Mouse (Mus musculus) liver, postnatal 0 days (tissue): ENCODE data around the gene 2310033P09Rik. TPM values are rescaled to one million over a fixed set of nuclear protein-coding genes. Genes with fewer than 3 reads are reported as not detected.

Source experiments
- ATAC-seq: fragments of 200-750 bp; cut with Nextera tagmentation; 2 replicates; pipeline ENCODE4 v1.8.0; 2017; ENCODE audit warnings: mild to moderate bottlenecking, moderate library complexity
- DNase-seq: peaks from one replicate; pipeline ENCODE4 v3.0.0-alpha.2; 2016
- H3K27ac ChIP-seq: fragments of 300-500 bp; sonication (generic); 2 replicates; pipeline ENCODE4 v1.5.1; 2014; ENCODE audit warnings: antibody characterized with exemption, moderate library complexity, mild to moderate bottlenecking, low read depth
- H3K27me3 ChIP-seq: fragments of 300-500 bp; sonication (generic); 2 replicates; pipeline ENCODE4 v1.6.1; 2014; ENCODE audit warnings: low read length, control low read depth, mixed read lengths; ENCODE audit not compliant: insufficient read depth
- H3K36me3 ChIP-seq: fragments of 300-500 bp; sonication (generic); replicated peaks from 2 replicates; pipeline ENCODE4 v1.6.1; 2014; ENCODE audit warnings: mild to moderate bottlenecking, control low read depth, low read length, moderate library complexity, mixed read lengths; ENCODE audit not compliant: insufficient read depth
- H3K4me1 ChIP-seq: fragments of 300-500 bp; sonication (generic); 2 replicates; pipeline ENCODE4 v1.6.1; 2014; ENCODE audit warnings: antibody characterized with exemption, mild to moderate bottlenecking, control low read depth; ENCODE audit not compliant: insufficient read depth
- H3K4me2 ChIP-seq: fragments of 300-500 bp; sonication (generic); 2 replicates; pipeline ENCODE4 v1.6.1; 2014; ENCODE audit warnings: low read depth, mild to moderate bottlenecking, low read length, moderate library complexity, mixed read lengths
- H3K4me3 ChIP-seq: fragments of 300-500 bp; sonication (generic); 2 replicates; pipeline ENCODE4 v1.5.1; 2014; ENCODE audit warnings: low read depth, low read length
- H3K9ac ChIP-seq: fragments of 300-500 bp; sonication (generic); replicated peaks from 2 replicates; pipeline ENCODE4 v1.6.1; 2014; ENCODE audit warnings: mild to moderate bottlenecking, moderate library complexity
- H3K9me3 ChIP-seq: fragments of 300-500 bp; sonication (generic); 2 replicates; pipeline ENCODE4 v1.6.1; 2016; ENCODE audit warnings: mild to moderate bottlenecking, control low read depth, low read length, mixed read lengths
- CTCF ChIP-seq: sonication (generic); IDR thresholded peaks from 2 replicates; pipeline ENCODE4 v1.5.1; 2016; ENCODE audit warnings: antibody characterized with exemption, low read depth
- EP300 ChIP-seq: IDR thresholded peaks from 2 replicates; pipeline ENCODE4 v1.6.1; 2016; ENCODE audit warnings: antibody characterized with exemption, low read depth, mild to moderate bottlenecking
- WGBS: fragments of 180-500 bp; shearing (Covaris S2); extraction: QIAGEN DNeasy Blood & Tissue Kit; methylation state at CpG from one replicate; pipeline ENCODE4 v1.1.7; 2014; ENCODE audit not compliant: insufficient replicate concordance; 5-methylcytosine and 5-hydroxymethylcytosine counted together
- polyA plus RNA-seq: library from polyadenylated mRNA; unstranded; fragments of >200 nt; fragmentation: Nextera tagmentation; extraction: Ambion mirVana; gene quantifications from 2 replicates; pipeline ENCODE4 v1.2.1, GENCODE M21; 2015

The 2310033P09Rik gene
- polyA plus RNA-seq, 1 experiment from 2014 or later, result 14.8 TPM

DNA sequence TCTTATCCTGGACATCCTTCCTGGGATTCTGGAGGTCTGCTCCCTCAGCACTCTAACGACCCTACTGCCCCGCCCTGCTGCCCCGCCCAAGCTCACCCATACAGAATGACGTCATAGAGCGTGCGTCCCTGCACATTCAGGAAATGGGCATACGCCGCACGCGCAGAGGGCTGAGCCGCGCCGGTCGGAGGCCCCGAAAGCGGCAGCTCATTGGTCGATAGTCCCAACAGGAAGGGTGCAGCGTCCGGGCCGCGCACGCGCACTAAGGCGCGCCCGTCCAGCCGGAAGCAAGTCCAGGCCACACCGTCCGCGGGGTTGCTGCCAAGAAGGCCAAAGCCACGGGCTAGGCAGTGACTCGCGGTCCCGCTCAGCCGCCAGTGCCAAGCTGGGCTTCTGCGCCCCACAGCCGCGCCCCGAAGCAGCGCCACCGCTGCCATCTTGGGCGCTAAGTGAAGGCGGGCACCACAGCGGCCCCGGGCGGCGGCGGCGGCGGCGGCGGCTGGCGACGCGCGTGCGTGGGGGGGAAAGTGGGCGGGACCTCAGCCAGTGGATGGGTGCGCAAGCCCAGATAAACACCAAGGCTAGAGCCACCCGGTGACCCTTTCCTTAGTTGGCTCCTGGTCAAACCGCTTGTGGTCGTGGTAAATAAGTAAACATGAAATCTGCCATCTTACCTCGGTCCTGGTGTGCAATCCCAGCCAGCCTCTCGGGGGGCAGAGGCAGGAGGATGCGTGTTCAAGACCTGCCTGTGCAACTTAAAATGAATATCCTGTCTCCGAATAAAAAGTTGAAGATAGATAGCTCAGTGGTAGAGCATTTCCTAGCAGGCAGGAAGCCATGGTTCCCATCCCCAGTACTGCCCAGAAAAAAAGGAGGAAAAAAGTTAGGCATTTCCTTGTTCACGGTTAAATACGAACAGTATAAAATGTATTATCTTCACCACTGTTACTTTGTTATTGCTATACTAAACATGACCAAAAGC is 44.6 kb upstream of the 2310033P09Rik start, which contains the start of gene Iba57:
Iba57 (minus strand) TSS at position 485 of the 982 bp plus-strand sequence.
- H3K4me1 ChIP-seq, result peaks cover 32% of the 10 kb centered on the region
- ATAC-seq (peak; percentile 91), DNase-seq (peak; percentile 97)
- peak; percentile 56 for TF ChIP-seq CTCF
- peak; percentile 61; the same call in 1 of the 2 replicates for TF ChIP-seq EP300
- H3K27me3 ChIP-seq, result no peaks in the 10 kb centered on the region
- H3K9ac ChIP-seq, result peak within 1 kb of the TSS; percentile 81
- 2% methylated on average over 65 of the region's 68 CpGs for WGBS
- H3K27ac ChIP-seq, result peak within 1 kb of the TSS; percentile 100
- H3K9me3 ChIP-seq, result no peaks in the 10 kb centered on the region
- peaks cover 14% of the 10 kb centered on the region; the same call in 1 of the 2 replicates for H3K36me3 ChIP-seq
- H3K4me3 ChIP-seq, result peak within 1 kb of the TSS; percentile 71
- H3K4me2 ChIP-seq, result peak within 1 kb of the TSS; percentile 75

DNA sequence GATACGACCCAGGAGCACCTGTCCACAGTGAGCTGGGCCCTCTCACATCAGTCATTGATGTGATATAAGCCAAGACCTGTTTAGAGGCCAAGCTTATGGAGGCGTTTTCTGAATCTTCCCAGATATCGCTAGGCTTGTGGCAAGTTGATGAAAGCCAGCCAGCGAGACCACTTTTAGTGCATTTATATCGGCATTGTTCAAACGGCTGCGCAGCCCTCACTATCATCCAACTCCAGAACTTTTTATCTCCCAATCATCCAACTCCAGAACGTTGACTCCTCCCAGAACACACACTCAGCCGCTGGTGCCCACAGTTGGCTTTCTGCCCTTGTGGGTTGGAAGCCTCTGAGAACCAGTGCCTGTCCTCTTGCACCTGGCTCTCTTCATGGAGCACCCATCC is 43.7 kb upstream of the 2310033P09Rik start:
- H3K27ac ChIP-seq, result peak overlapping the region; percentile 100
- H3K36me3 ChIP-seq, result peaks cover 7% of the 10 kb centered on the region; the same call in 1 of the 2 replicates
- WGBS, result 41% methylated on average over 9 of the region's 9 CpGs
- peak; percentile 80 for DNase-seq
- H3K27me3 ChIP-seq, result no peaks in the 10 kb centered on the region
- peak overlapping the region; percentile 81 for H3K9ac ChIP-seq
- H3K9me3 ChIP-seq, result no peaks in the 10 kb centered on the region
- peak overlapping the region; percentile 75 for H3K4me2 ChIP-seq
- H3K4me1 ChIP-seq, result peaks cover 32% of the 10 kb centered on the region
- peak overlapping the region; percentile 71 for H3K4me3 ChIP-seq
- ATAC-seq, result peak; percentile 39
- TF ChIP-seq CTCF, result no peak
- peak; percentile 97 for TF ChIP-seq EP300

DNA sequence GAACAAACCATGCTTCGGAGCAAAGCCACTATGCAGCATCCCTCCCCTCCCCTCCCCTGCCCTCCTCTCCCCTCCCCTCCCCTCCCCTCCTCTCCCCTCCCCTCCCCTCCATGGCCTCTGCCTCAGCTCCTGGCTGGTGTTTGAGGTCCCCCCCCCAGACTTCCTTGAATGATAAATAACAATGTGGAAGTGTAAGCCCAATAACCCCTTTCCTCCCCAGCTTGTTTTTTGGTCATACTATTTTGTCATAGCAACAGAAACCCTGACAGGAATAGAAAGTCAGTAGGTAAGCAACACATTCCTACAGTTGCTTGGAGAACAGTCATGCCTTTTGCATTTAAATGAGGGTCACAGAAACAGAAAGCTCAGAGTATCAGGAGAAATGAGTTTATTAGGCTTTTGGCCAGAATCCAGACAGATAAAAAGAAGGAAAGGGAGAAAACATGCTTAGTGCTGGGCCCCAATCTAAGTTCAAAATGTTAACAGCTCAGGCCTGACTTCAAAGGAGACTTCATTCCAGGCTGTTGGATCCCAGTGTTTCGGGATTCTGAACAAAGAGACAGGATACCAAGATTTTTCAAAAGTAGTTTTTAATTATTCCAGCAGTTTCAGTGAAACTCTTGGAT is 42.4 kb upstream of the 2310033P09Rik start:
- DNase-seq (no peak), ATAC-seq (no peak)
- H3K36me3 ChIP-seq, result peaks cover 5% of the 10 kb centered on the region; the same call in 1 of the 2 replicates
- H3K4me2 ChIP-seq, result no peak overlapping the region
- no peak for TF ChIP-seq CTCF
- peak; percentile 22; the same call in 1 of the 2 replicates for TF ChIP-seq EP300
- H3K27me3 ChIP-seq, result no peaks in the 10 kb centered on the region
- H3K27ac ChIP-seq, result peak overlapping the region; percentile 100
- H3K9ac ChIP-seq, result no peak overlapping the region
- H3K9me3 ChIP-seq, result no peaks in the 10 kb centered on the region
- WGBS, result 51% methylated on average over 2 of the region's 2 CpGs
- H3K4me1 ChIP-seq, result peaks cover 32% of the 10 kb centered on the region
- no peak overlapping the region for H3K4me3 ChIP-seq

DNA sequence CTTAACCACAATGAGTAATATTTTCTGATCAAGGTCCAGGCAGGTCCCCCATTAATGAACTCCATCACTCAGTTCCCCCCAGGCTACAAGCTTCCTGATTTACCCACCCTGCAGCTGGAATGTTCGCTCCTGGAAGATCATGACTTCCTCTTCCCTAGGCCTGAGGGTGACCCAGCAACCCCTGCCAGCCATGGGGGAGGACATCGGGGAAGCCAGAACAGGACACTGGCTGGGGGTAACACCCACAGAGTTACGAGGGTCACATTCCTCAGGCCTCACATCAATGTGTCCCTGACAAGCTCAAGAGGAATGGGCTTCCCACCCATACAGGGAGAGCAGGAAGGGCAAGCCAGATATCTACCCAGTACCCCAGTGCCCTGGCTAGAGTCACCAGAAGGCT is 38.3 kb upstream of the 2310033P09Rik start:
- Histone ChIP-seq H3K36me3 (no peaks in the 10 kb centered on the region), H3K9me3 (no peaks in the 10 kb centered on the region), H3K4me3 (no peak overlapping the region), H3K4me1 (peaks cover 11% of the 10 kb centered on the region), H3K27ac (no peak overlapping the region), H3K27me3 (peaks cover 7% of the 10 kb centered on the region; the same call in 1 of the 2 replicates), H3K4me2 (no peak overlapping the region), H3K9ac (no peak overlapping the region)
- TF ChIP-seq EP300, result no peak
- no peak for TF ChIP-seq CTCF
- DNase-seq (no peak), ATAC-seq (no peak)
- 69% methylated on average over 3 of the region's 3 CpGs for WGBS

DNA sequence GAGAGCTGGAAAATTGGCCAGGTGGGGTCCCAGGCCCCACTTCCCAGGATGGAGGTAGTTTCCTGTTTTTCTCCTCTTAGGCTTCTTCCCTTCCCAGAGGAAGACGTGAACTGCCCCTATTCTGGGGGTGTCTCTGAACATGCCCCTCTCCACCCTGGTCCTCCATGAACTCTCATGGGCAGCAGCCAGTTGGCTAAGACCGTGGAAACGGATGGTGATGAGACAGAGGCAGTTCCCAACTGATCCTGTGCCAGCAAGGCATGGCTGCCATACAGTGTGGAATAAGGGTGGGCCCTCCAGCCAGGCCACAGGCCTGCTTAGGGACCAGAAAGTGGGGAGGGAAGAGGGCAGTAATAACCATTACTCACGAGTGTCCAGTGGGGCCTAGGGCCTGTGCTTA is 37.6 kb upstream of the 2310033P09Rik start:
- TF ChIP-seq EP300 (no peak), CTCF (no peak)
- Histone ChIP-seq H3K36me3 (no peaks in the 10 kb centered on the region), H3K27me3 (peaks cover 15% of the 10 kb centered on the region), H3K4me3 (no peak overlapping the region), H3K9ac (no peak overlapping the region), H3K4me1 (peaks cover 4% of the 10 kb centered on the region), H3K27ac (no peak overlapping the region), H3K4me2 (no peak overlapping the region), H3K9me3 (no peaks in the 10 kb centered on the region)
- 83% methylated on average over 4 of the region's 4 CpGs for WGBS
- no peak for ATAC-seq
- no peak for DNase-seq
